Mouse (Mus musculus): ENCODE data around the gene Samd3. TPM values are rescaled to one million over a fixed set of nuclear protein-coding genes. Genes with fewer than 3 reads are reported as not detected.

Samd3 gene
- total and polyA plus RNA-seq, 2 experiments: 0.07 to 0.28 TPM

DNA sequence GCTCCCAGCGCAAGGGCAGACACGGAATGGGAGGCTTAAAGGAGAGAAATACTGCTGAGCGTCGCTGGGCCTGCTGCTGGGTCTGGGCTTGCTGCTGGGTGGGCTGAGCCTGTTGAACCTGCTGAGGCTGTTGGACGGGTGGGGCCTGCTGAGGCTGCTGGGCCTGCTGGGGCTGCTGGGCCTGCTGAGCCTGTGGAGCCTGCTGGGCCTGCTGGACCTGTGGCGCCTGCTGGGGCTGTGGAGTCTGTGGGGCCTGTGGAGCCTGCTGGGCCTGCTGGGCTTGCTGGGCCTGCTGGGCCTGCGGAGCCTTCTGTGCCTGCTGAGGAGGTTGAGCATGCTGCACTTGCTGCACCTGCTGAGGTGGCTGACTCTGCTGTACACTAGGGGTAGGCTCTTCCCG is 50.5 kb downstream of the Samd3 start:
- H3K36me3 ChIP-seq (ENCODE audit: control insufficient read depth, insufficient read depth, low read length): peaks cover 37% of the 10 kb centered on the region
- WGBS: 92% methylated on average over 8 of the region's 8 CpGs

DNA sequence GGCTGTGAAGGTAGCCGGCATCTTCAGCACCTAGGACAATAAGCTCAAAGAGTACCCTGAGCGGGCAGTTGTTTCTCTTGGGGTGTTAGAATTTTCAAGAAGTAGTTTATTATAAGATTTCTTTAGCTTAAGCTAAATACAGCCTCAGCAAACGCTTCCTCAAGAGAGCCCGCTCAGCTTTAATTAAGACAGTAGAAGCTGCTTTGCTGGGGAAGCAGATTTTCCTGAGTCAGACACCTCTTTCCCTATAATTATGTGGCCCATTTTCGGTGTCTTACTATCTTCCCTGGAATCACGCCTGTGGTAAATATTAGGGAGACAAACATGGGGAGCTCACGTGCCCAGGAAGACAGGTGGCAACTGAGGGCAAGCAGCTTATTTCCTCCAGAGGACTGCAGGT is 57.6 kb downstream of the Samd3 start:
- TF ChIP-seq CTCF (IDR thresholded peaks at IDR 0.05; ENCODE audit: low read depth, low read length) (no peak), POLR2A (IDR thresholded peaks at IDR 0.05; ENCODE audit: extremely low read depth, insufficient read depth, low read length) (no peak)
- WGBS: 78% methylated on average over 7 of the region's 7 CpGs
- H3K4me3 ChIP-seq (ENCODE audit: insufficient read depth, low read depth, low read length): no peak overlapping the region

More for the DNA sequence above, 50.5 kb downstream of the Samd3 start:
- Histone ChIP-seq H3K4me1 (ENCODE audit: control insufficient read depth, insufficient read depth, low read length) (no peaks in the 10 kb centered on the region), H3K9ac (ENCODE audit: low read depth, low read length) (no peak overlapping the region), H3K79me2 (ENCODE audit: control insufficient read depth, insufficient read depth, low read length) (no peaks in the 10 kb centered on the region), H3K4me3 (ENCODE audit: insufficient read depth, low read depth, low read length) (no peak overlapping the region), H3K27me3 (ENCODE audit: control insufficient read depth, insufficient read depth, low read length) (no peaks in the 10 kb centered on the region), H3K27ac (replicated peaks; ENCODE audit: insufficient read depth, low read depth, low read length) (no peak overlapping the region)
- DNase-seq (ENCODE audit: extremely low read depth, low read depth, low spot score): no peak
- TF ChIP-seq POLR2A (IDR thresholded peaks at IDR 0.05; ENCODE audit: extremely low read depth, insufficient read depth, low read length) (no peak), CTCF (IDR thresholded peaks at IDR 0.05; ENCODE audit: low read depth, low read length) (no peak)

DNA sequence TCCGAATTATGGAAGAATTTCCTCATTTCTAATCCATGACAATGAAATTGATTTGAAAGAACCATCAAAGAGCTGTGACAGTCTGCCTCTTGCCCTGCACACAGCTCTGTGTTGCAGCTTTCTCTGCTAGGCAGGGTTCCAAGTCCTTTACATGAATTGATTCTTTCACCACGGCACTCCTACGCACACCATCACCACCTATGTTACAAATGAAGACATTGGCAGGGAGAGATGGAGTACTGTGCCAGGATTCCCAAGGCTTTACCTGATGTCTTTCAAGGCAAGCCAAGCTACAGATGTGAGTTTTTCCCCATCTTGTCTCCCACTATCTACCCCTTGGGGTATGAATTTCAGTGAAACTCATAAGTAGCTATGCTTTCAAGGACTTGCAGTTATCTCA is 67.7 kb downstream of the Samd3 start:
- H3K36me3 ChIP-seq (ENCODE audit: control insufficient read depth, insufficient read depth, low read length): peaks cover 20% of the 10 kb centered on the region
- 54% methylated on average over 3 of the region's 3 CpGs for WGBS
- no peak overlapping the region for H3K4me3 ChIP-seq (ENCODE audit: insufficient read depth, low read depth, low read length)
- TF ChIP-seq POLR2A (IDR thresholded peaks at IDR 0.05; ENCODE audit: extremely low read depth, insufficient read depth, low read length) (no peak), CTCF (IDR thresholded peaks at IDR 0.05; ENCODE audit: low read depth, low read length) (no peak)
- H3K27ac ChIP-seq (replicated peaks; ENCODE audit: insufficient read depth, low read depth, low read length): no peak overlapping the region
- no peak for DNase-seq (ENCODE audit: extremely low read depth, low read depth, low spot score)
- no peaks in the 10 kb centered on the region for H3K79me2 ChIP-seq (ENCODE audit: control insufficient read depth, insufficient read depth, low read length)
- no peaks in the 10 kb centered on the region for H3K4me1 ChIP-seq (ENCODE audit: control insufficient read depth, insufficient read depth, low read length)
- H3K9ac ChIP-seq (ENCODE audit: low read depth, low read length): no peak overlapping the region
- no peaks in the 10 kb centered on the region for H3K27me3 ChIP-seq (ENCODE audit: control insufficient read depth, insufficient read depth, low read length)

More for the DNA sequence above, 57.6 kb downstream of the Samd3 start:
- H3K4me1 ChIP-seq (ENCODE audit: control insufficient read depth, insufficient read depth, low read length): no peaks in the 10 kb centered on the region
- no peak overlapping the region for H3K9ac ChIP-seq (ENCODE audit: low read depth, low read length)
- H3K27ac ChIP-seq (replicated peaks; ENCODE audit: insufficient read depth, low read depth, low read length): no peak overlapping the region
- H3K79me2 ChIP-seq (ENCODE audit: control insufficient read depth, insufficient read depth, low read length): no peaks in the 10 kb centered on the region
- no peaks in the 10 kb centered on the region for H3K27me3 ChIP-seq (ENCODE audit: control insufficient read depth, insufficient read depth, low read length)
- no peak for DNase-seq (ENCODE audit: extremely low read depth, low read depth, low spot score)
- peaks cover 17% of the 10 kb centered on the region for H3K36me3 ChIP-seq (ENCODE audit: control insufficient read depth, insufficient read depth, low read length)

DNA sequence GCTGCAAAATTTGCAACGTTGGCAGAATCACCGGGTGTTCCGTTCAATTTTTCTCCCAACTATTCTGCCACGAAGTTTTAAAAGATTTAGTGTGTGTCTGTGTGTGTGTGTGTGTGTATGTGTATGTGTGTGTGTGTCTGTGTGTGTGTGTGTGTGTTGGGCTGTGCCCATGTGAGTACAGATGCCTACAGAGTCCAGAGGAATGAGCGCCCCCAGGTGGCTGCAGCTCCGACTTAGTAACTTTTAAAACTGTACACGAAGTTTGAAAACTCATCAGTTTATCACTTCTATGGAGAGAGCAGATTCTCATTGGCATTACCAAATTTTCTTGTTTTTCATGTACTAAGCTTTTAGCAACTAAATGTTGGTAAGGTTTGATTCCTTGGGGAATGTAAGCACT is 68.1 kb downstream of the Samd3 start:
- WGBS: 88% methylated on average over 7 of the region's 7 CpGs

DNA sequence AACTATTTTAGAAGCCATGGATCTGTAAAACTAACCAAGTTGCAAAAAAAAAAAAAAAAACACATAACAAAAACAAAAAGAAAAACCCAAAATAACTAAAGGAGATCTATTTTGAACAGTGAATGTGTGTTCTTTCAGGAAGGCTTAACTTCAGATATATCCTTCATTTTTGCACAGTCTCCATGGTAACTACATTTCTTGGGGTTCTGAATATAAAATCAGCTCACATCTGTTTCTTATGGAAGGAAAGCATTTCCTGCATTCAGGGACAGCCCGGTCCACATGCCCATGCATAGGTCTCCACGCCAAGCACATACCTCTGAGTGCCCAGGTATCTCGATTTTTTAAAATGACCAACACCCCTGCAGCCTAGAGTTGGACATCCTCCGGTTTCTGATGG is 72.8 kb downstream of the Samd3 start:
- H3K27me3 ChIP-seq (ENCODE audit: control insufficient read depth, insufficient read depth, low read length): no peaks in the 10 kb centered on the region
- H3K9ac ChIP-seq (ENCODE audit: low read depth, low read length): no peak overlapping the region
- TF ChIP-seq CTCF (IDR thresholded peaks at IDR 0.05; ENCODE audit: low read depth, low read length) (no peak), POLR2A (IDR thresholded peaks at IDR 0.05; ENCODE audit: extremely low read depth, insufficient read depth, low read length) (no peak)
- DNase-seq (ENCODE audit: extremely low read depth, low read depth, low spot score): no peak
- H3K36me3 ChIP-seq (ENCODE audit: control insufficient read depth, insufficient read depth, low read length): peaks cover 21% of the 10 kb centered on the region
- no peak overlapping the region for H3K27ac ChIP-seq (replicated peaks; ENCODE audit: insufficient read depth, low read depth, low read length)
- no peaks in the 10 kb centered on the region for H3K79me2 ChIP-seq (ENCODE audit: control insufficient read depth, insufficient read depth, low read length)
- WGBS: 91% methylated on average over 4 of the region's 4 CpGs
- H3K4me3 ChIP-seq (ENCODE audit: insufficient read depth, low read depth, low read length): no peak overlapping the region
- H3K4me1 ChIP-seq (ENCODE audit: control insufficient read depth, insufficient read depth, low read length): no peaks in the 10 kb centered on the region

More for the DNA sequence above, 68.1 kb downstream of the Samd3 start:
- DNase-seq (ENCODE audit: extremely low read depth, low read depth, low spot score): no peak
- Histone ChIP-seq H3K4me3 (ENCODE audit: insufficient read depth, low read depth, low read length) (no peak overlapping the region), H3K36me3 (ENCODE audit: control insufficient read depth, insufficient read depth, low read length) (peaks cover 19% of the 10 kb centered on the region), H3K4me1 (ENCODE audit: control insufficient read depth, insufficient read depth, low read length) (no peaks in the 10 kb centered on the region), H3K9ac (ENCODE audit: low read depth, low read length) (no peak overlapping the region), H3K79me2 (ENCODE audit: control insufficient read depth, insufficient read depth, low read length) (no peaks in the 10 kb centered on the region), H3K27ac (replicated peaks; ENCODE audit: insufficient read depth, low read depth, low read length) (no peak overlapping the region), H3K27me3 (ENCODE audit: control insufficient read depth, insufficient read depth, low read length) (no peaks in the 10 kb centered on the region)
- TF ChIP-seq CTCF (IDR thresholded peaks at IDR 0.05; ENCODE audit: low read depth, low read length) (no peak), POLR2A (IDR thresholded peaks at IDR 0.05; ENCODE audit: extremely low read depth, insufficient read depth, low read length) (no peak)

DNA sequence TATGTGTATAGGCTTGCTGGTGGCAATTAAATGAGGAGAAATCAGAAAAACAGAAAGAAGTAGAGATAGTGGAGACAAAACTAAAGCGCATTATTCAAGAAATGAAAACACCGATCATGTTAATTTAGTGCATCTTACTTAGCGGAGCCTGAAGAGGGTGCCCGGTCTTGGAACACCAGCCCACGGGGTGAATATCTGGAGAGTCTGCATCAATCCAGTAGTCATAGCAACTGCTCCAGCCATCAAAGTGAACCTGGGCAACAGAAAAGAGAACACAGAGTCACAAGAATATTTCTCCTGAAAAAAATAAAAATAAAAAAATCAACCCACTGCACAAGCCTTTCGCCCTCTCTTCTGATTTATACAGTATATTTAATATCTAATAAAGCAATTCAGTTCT is 74.0 kb downstream of the Samd3 start:
- no peak overlapping the region for H3K4me3 ChIP-seq (ENCODE audit: insufficient read depth, low read depth, low read length)

More for the DNA sequence above, 74.0 kb downstream of the Samd3 start:
- Histone ChIP-seq H3K9ac (ENCODE audit: low read depth, low read length) (no peak overlapping the region), H3K79me2 (ENCODE audit: control insufficient read depth, insufficient read depth, low read length) (no peaks in the 10 kb centered on the region), H3K27me3 (ENCODE audit: control insufficient read depth, insufficient read depth, low read length) (no peaks in the 10 kb centered on the region), H3K27ac (replicated peaks; ENCODE audit: insufficient read depth, low read depth, low read length) (no peak overlapping the region), H3K36me3 (ENCODE audit: control insufficient read depth, insufficient read depth, low read length) (peaks cover 27% of the 10 kb centered on the region), H3K4me1 (ENCODE audit: control insufficient read depth, insufficient read depth, low read length) (no peaks in the 10 kb centered on the region)
- DNase-seq (ENCODE audit: extremely low read depth, low read depth, low spot score): no peak
- WGBS: 95% methylated on average over 6 of the region's 6 CpGs
- TF ChIP-seq POLR2A (IDR thresholded peaks at IDR 0.05; ENCODE audit: extremely low read depth, insufficient read depth, low read length) (no peak), CTCF (IDR thresholded peaks at IDR 0.05; ENCODE audit: low read depth, low read length) (no peak)

All from liver, adult 2 months (tissue).